Mouse (Mus musculus) adrenal gland, adult 8-10 months (tissue): ENCODE results near the gene Sh3kbp1. TPM values are rescaled to one million over a fixed set of nuclear protein-coding genes. Genes with fewer than 3 reads are reported as not detected.

ENCODE experiments used
- DNase-seq: peaks from one replicate; pipeline ENCODE4 v3.0.0; 2022
- total RNA-seq, 4 experiments: library from RNA; stranded (reverse); gene quantifications; 2 replicates each; pipeline ENCODE4 v1.2.4; 2022

Gene Sh3kbp1
- total RNA-seq, 4 experiments from 2014 or later = 13.0 to 21.5 (median 19.5) TPM

- no peak for DNase-seq
Observed at GRCm38 (mm10) chrX:159932027-159932426, 305.0 kb downstream of the Sh3kbp1 start.

DNA sequence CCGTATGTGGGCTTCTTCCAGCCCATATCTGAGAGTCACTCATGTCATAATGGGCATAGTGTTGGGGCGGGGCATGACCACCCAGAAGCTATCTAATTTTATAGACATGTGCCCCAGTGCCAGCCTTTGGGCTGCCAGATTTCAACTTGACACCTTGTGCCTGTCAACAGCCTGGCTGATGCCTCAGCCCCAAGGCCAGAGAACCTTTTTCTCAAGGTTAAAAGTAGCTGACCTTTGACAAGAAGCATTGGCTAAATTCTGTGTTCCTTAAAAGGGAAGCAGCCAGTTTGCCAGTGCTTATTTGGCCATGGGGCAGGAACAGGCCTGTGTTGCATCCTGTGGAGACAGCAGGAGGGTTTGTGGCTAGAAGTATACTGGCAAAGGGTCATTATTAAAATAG lies 315.5 kb downstream of the Sh3kbp1 start:
- DNase-seq = no peak

DNA sequence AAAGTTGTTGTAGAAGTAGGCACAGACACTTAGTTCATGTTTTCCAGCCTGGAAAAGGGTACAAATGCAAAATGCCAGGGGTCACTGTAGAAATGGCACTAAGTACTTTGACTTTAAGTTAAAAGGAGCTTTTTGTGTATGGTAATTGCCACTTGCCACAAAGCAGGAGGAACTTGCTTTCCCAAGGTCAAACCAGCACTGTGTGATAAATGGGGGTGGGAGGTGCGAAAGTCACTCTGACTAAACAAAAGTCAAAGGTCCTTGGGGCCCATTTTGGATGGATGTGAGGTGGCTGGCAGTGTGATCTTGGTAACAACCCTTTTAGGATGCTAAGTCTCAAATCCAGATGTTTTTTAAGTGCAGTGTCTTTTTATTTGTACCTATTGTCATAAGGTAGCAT lies 316.5 kb downstream of the Sh3kbp1 start:
- no peak for DNase-seq

DNA sequence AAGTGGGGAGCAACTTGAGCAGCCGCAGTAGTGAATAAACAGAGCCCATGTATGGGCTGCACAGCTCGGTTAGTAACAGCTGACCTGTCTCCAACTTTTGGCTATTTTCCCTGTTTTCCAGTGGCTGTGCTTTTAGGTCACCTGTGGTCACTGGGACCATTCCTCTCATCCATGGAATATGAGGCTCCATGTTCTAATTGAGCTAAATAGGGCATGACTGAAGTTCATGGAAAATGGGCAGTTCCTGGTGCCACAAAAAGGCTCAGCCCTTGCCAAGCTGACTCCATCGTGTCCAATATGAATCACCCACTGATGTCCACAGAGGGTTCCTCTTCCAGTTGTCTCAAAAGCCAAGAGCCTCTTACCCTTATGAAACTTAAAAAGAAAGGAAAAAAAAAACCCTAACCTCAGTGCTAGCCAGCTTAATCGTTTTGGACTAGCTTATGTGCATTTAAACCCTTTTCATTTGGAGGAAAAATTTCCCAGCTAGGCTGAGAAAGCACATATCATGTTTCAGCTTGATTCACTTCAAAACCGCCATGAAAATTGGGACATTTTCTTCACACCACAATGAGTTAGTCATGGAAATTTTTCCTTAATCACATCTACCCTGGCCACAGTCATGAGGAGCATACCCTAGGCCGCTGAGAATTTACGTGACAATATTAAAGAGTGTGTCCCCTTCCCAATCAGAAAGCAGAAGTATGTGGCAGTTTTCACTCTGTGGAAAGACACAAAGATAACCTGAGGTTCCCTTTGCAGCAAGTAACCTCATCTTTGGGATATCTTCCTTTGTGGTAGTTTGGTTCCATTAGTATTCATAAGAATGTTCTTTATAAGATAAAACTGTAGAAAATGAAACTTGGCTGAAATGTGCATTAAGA lies 326.7 kb downstream of the Sh3kbp1 start:
- DNase-seq = no peak

GRCm38 (mm10) chrX:159954430-159954779 lies 327.3 kb downstream of the Sh3kbp1 start:
- DNase-seq = no peak

DNA sequence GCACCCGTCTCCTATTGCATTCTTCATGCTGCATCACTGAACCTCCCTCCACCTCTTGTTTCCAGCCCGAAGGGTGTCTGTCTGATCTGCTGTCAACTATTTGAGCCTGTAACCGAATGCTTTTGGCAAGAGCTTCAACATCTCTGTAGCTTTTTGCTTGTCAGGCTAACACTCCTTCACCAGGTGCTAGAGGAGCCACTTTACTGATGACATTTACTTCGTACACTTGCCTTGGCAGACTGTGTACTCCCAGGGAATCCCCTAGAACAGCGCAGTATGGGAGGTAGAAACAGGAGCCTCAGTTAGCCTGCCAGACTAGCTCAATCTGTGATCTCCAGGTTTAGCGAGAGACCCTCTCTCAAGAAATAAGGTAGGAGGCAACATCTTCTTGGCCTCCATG lies 328.4 kb downstream of the Sh3kbp1 start:
- no peak for DNase-seq

GRCm38 (mm10) chrX:159961385-159961784 lies 334.3 kb downstream of the Sh3kbp1 start:
- DNase-seq = no peak

GRCm38 (mm10) chrX:159963273-159963672 lies 336.2 kb downstream of the Sh3kbp1 start:
- peak; percentile 17 for DNase-seq

- DNase-seq = no peak
Observed at GRCm38 (mm10) chrX:159963925-159964324, 336.9 kb downstream of the Sh3kbp1 start.

GRCm38 (mm10) chrX:159969025-159969424 lies 342.0 kb downstream of the Sh3kbp1 start:
- DNase-seq = no peak

GRCm38 (mm10) chrX:159971091-159971779 lies 344.2 kb downstream of the Sh3kbp1 start:
- no peak for DNase-seq

DNA sequence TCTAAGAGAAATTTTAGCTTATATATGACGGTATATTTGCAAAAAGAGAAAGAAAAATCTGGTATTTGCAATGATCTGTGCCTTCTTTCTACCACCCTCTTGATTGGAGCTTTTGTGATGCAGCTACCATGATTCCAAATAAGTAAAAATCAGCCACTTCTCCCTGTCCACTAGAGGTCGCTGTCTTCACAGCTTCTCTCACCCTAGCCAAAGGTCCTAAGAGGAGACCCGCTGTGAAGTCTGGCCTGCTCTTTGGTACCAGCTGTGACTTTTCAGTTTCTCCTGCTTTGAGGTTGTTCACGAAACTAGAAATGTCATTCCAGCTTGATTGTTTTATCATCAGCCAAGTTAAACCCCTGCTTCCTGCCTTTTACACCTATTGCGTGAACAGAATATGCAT lies 346.7 kb downstream of the Sh3kbp1 start:
- DNase-seq = no peak

GRCm38 (mm10) chrX:159976243-159976642 lies 349.2 kb downstream of the Sh3kbp1 start:
- no peak for DNase-seq

GRCm38 (mm10) chrX:159988002-159988960 lies 361.2 kb downstream of the Sh3kbp1 start, which contains the start of gene Map3k15:
Gene Map3k15, plus strand, starts transcription at chrX:159988433.
- DNase-seq = peak; percentile 30

DNA sequence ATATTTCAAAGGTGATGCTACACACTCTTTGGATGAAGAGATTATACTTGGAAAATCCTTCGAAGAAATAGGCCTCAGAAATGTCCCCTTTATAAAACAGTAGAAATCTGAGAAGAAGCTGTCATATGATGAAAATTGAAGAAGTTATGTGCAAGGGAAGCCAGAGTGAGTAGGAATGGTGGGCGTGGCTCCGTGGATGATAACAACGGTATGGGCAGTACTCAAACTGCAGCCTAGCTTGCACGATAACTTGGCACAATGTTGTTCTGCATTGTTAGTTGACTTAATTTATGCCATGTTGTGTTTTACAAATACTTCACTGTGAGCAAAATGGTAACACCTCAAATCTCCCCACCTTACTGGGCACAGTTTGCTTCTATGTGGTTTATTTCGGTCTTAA lies 368.7 kb downstream of the Sh3kbp1 start:
- DNase-seq = no peak

Other genes starting within 250 kb of the Sh3kbp1 start
- gene Map7d2, start 212.7 kb upstream of the Sh3kbp1 start, total RNA-seq = 1 to 10 TPM; 3.1 to 5.7 (median 4.5) TPM
- 10 to 100 TPM in 3 of 4 experiments, 1 to 10 TPM in 1; 8.2 to 12.9 (median 10.6) TPM for gene Bclaf3, start 100.6 kb upstream of the Sh3kbp1 start, total RNA-seq